Mouse (Mus musculus) embryonic fibroblast, embryonic 13.5 days (primary cell): ENCODE measurements around the gene Tead1.

ENCODE experiments used
- CTCF ChIP-seq: IDR thresholded peaks from 2 replicates; pipeline ENCODE4 v1.5.1; 2011; ENCODE audit warnings: mild to moderate bottlenecking, control low read depth, low read length, moderate library complexity, borderline replicate concordance; ENCODE audit not compliant: insufficient read depth
- POLR2A ChIP-seq: IDR thresholded peaks from 2 replicates; pipeline ENCODE4 v1.6.1; 2011; ENCODE audit warnings: low read depth, mild to moderate bottlenecking, control low read depth, low read length, moderate library complexity

DNA sequence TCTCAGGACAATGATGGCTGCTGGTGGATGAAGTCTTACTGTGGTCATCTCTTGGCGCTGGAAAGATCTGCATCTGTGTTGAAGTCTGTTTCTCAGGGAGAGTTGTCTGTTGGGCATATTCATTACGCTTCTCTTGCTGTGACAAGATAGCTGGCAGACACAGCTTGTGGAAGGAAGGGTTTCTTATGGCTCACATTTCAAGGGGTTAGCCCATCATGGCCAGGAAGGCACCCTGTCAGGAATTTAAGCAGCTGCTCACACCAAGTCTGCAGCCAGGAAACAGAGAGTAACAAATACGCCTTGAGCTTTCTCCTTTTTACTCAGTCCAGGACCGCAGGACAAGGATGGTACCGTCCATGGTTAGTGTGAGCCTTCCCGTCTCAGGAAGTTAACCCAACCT lies 73.2 kb downstream of the Tead1 start:
- TF ChIP-seq CTCF (no peak), POLR2A (no peak)
